Mouse (Mus musculus): Measurements from ENCODE around the gene P2ry12. TPM values are rescaled to one million over a fixed set of nuclear protein-coding genes. Genes with fewer than 3 reads are reported as not detected.
A peak's percentile ranks its signal among the peaks of the same experiment; 100 is the strongest.

Gene P2ry12
- polyA plus RNA-seq (2016; fragmentation: Nextera tagmentation; extraction: Ambion mirVana), result 0.06 and 0.40 TPM in 2 replicates

GRCm38 (mm10) chr3:59262704-59263103 is at the start of gene P2ry12:
P2ry12 (minus strand) TSS chr3:59262871.
- Histone ChIP-seq H3K4me1 (peaks cover 37% of the 10 kb centered on the region), H3K9me3 (replicated peaks) (no peaks in the 10 kb centered on the region), H3K27me3 (ENCODE audit: low read depth, poor library complexity, severe bottlenecking) (no peaks in the 10 kb centered on the region), H3K36me3 (no peaks in the 10 kb centered on the region), H3K27ac (no peak within 1 kb of the TSS), H3K4me3 (no peak within 1 kb of the TSS)
- no peak for DNase-seq (ENCODE audit: low spot score)
- 78% methylated on average over 7 of the region's 7 CpGs for WGBS

GRCm38 (mm10) chr3:59305518-59305917 is 42.8 kb upstream of the P2ry12 start:
- Histone ChIP-seq H3K36me3 (no peaks in the 10 kb centered on the region), H3K4me1 (no peaks in the 10 kb centered on the region), H3K9me3 (replicated peaks) (no peaks in the 10 kb centered on the region), H3K27me3 (ENCODE audit: low read depth, poor library complexity, severe bottlenecking) (no peaks in the 10 kb centered on the region), H3K4me3 (no peak overlapping the region), H3K27ac (no peak overlapping the region)
- no peak for DNase-seq (ENCODE audit: low spot score)
- WGBS, result 88% methylated on average over 2 of the region's 2 CpGs

GRCm38 (mm10) chr3:59304944-59305343 is 42.3 kb upstream of the P2ry12 start:
- H3K9me3 ChIP-seq (replicated peaks), result no peaks in the 10 kb centered on the region
- 98% methylated on average over 5 of the region's 5 CpGs for WGBS
- no peaks in the 10 kb centered on the region for H3K4me1 ChIP-seq
- no peak overlapping the region for H3K27ac ChIP-seq
- no peak for DNase-seq (ENCODE audit: low spot score)
- no peaks in the 10 kb centered on the region for H3K27me3 ChIP-seq (ENCODE audit: low read depth, poor library complexity, severe bottlenecking)
- no peaks in the 10 kb centered on the region for H3K36me3 ChIP-seq
- no peak overlapping the region for H3K4me3 ChIP-seq

DNA sequence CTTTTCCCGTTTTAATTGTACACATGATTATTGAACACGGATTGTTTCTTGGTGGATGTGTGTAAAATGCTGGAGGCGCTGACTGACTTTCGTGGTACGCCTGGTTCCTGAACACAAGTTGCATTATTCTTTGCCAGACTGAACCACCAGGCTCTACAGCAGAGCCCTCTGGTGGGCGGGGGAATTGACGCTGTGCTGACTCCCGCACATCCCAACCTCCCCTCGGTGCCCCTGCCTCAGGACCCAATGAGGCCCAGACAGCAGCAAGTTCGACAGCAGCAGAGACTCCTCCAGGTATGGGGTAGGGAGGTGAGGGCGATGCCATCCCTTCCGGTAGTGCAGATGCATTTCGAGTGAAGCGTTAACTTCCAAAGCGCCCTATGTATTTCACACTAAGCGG is 35.0 kb upstream of the P2ry12 start:
- DNase-seq (ENCODE audit: low spot score), result no peak
- Histone ChIP-seq H3K27me3 (ENCODE audit: low read depth, poor library complexity, severe bottlenecking) (no peaks in the 10 kb centered on the region), H3K9me3 (replicated peaks) (no peaks in the 10 kb centered on the region), H3K4me3 (no peak overlapping the region), H3K27ac (no peak overlapping the region), H3K4me1 (no peaks in the 10 kb centered on the region), H3K36me3 (no peaks in the 10 kb centered on the region)
- WGBS, result 85% methylated on average over 16 of the region's 16 CpGs

DNA sequence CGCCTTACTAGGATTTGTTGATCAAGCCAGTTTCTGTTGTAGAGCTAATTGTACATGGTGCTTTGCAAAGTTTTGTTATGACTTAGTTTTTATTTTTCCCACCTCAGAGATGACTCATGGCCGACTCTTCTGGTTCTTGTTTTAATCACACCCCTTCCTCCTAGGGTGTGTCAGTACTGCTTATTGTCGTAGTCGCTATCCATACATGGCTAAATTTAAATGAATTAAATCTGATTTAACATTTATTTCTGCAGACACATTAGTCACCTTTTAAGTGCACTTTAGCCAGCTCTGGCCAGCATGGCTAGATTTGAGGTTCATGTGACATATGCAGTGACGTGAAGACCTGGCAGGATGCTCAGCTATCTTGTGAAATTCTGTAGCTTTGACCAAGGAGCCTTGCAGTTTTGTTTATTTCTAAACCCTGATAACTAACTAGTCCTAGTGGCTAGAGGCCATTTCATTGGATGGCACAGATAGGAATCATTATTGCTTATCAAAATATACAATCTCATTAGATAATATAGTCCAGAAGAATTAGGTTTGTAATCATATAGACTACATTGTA is 34.0 kb upstream of the P2ry12 start:
- Histone ChIP-seq H3K4me1 (no peaks in the 10 kb centered on the region), H3K36me3 (no peaks in the 10 kb centered on the region), H3K9me3 (replicated peaks) (no peaks in the 10 kb centered on the region), H3K27ac (no peak overlapping the region), H3K4me3 (no peak overlapping the region), H3K27me3 (ENCODE audit: low read depth, poor library complexity, severe bottlenecking) (no peaks in the 10 kb centered on the region)
- no peak for DNase-seq (ENCODE audit: low spot score)
- WGBS, result 96% methylated on average over 5 of the region's 5 CpGs

GRCm38 (mm10) chr3:59295699-59296562 is 33.3 kb upstream of the P2ry12 start:
- H3K9me3 ChIP-seq (replicated peaks), result no peaks in the 10 kb centered on the region
- no peak overlapping the region for H3K27ac ChIP-seq
- WGBS, result 86% methylated on average over 16 of the region's 16 CpGs
- no peak for DNase-seq (ENCODE audit: low spot score)
- no peaks in the 10 kb centered on the region for H3K4me1 ChIP-seq
- no peaks in the 10 kb centered on the region for H3K27me3 ChIP-seq (ENCODE audit: low read depth, poor library complexity, severe bottlenecking)
- H3K4me3 ChIP-seq, result no peak overlapping the region
- H3K36me3 ChIP-seq, result no peaks in the 10 kb centered on the region

GRCm38 (mm10) chr3:59293437-59294199 is 30.9 kb upstream of the P2ry12 start:
- Histone ChIP-seq H3K36me3 (no peaks in the 10 kb centered on the region), H3K9me3 (replicated peaks) (no peaks in the 10 kb centered on the region), H3K4me3 (no peak overlapping the region), H3K4me1 (0 out of 2 replicates have a peak, but pooled peaks cover 3% of the 10 kb centered on the region), H3K27me3 (ENCODE audit: low read depth, poor library complexity, severe bottlenecking) (no peaks in the 10 kb centered on the region), H3K27ac (no peak overlapping the region)
- 77% methylated on average over 5 of the region's 5 CpGs for WGBS
- DNase-seq (ENCODE audit: low spot score), result no peak

GRCm38 (mm10) chr3:59290551-59290950 is 27.9 kb upstream of the P2ry12 start:
- no peak for DNase-seq (ENCODE audit: low spot score)

GRCm38 (mm10) chr3:59278620-59279019 is 15.9 kb upstream of the P2ry12 start:
- Histone ChIP-seq H3K36me3 (no peaks in the 10 kb centered on the region), H3K4me1 (peaks cover 21% of the 10 kb centered on the region), H3K4me3 (no peak overlapping the region), H3K27ac (peak overlapping the region; percentile 66; the same call in 1 of the 2 replicates), H3K27me3 (ENCODE audit: low read depth, poor library complexity, severe bottlenecking) (no peaks in the 10 kb centered on the region), H3K9me3 (replicated peaks) (no peaks in the 10 kb centered on the region)
- no peak for DNase-seq (ENCODE audit: low spot score)

More at GRCm38 (mm10) chr3:59290551-59290950, 27.9 kb upstream of the P2ry12 start:
- Histone ChIP-seq H3K27ac (no peak overlapping the region), H3K36me3 (no peaks in the 10 kb centered on the region), H3K4me1 (0 out of 2 replicates have a peak, but pooled peaks cover 3% of the 10 kb centered on the region), H3K27me3 (ENCODE audit: low read depth, poor library complexity, severe bottlenecking) (no peaks in the 10 kb centered on the region), H3K9me3 (replicated peaks) (no peaks in the 10 kb centered on the region), H3K4me3 (no peak overlapping the region)
- 80% methylated on average over 2 of the region's 2 CpGs for WGBS

DNA sequence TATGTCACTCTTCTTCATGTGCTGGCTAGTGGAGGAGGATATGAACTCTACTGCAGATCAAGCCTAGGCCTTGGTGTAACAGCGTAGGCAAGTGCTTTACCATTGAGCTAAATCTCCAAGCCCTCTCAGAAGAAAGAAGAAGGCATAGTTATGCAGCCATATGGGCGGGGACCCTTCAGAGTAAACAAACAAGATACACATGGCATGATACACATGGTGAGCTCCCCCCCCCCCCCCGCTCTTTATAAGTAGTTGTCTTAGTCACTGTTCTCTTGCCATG is 15.5 kb upstream of the P2ry12 start:
- Histone ChIP-seq H3K4me3 (no peak overlapping the region), H3K36me3 (no peaks in the 10 kb centered on the region), H3K27ac (peak overlapping the region; percentile 66), H3K4me1 (peaks cover 21% of the 10 kb centered on the region), H3K27me3 (ENCODE audit: low read depth, poor library complexity, severe bottlenecking) (no peaks in the 10 kb centered on the region), H3K9me3 (replicated peaks) (no peaks in the 10 kb centered on the region)
- 85% methylated on average over 3 of the region's 3 CpGs for WGBS
- DNase-seq (ENCODE audit: low spot score), result no peak

GRCm38 (mm10) chr3:59277502-59278253 is 15.0 kb upstream of the P2ry12 start:
- no peaks in the 10 kb centered on the region for H3K27me3 ChIP-seq (ENCODE audit: low read depth, poor library complexity, severe bottlenecking)

GRCm38 (mm10) chr3:59270811-59271210 is 8.1 kb upstream of the P2ry12 start:
- 86% methylated on average over 6 of the region's 6 CpGs for WGBS
- no peak overlapping the region for H3K4me3 ChIP-seq
- no peaks in the 10 kb centered on the region for H3K27me3 ChIP-seq (ENCODE audit: low read depth, poor library complexity, severe bottlenecking)
- H3K9me3 ChIP-seq (replicated peaks), result no peaks in the 10 kb centered on the region
- H3K27ac ChIP-seq, result no peak overlapping the region
- no peaks in the 10 kb centered on the region for H3K36me3 ChIP-seq
- no peak for DNase-seq (ENCODE audit: low spot score)
- H3K4me1 ChIP-seq, result peaks cover 10% of the 10 kb centered on the region

More at GRCm38 (mm10) chr3:59277502-59278253, 15.0 kb upstream of the P2ry12 start:
- Histone ChIP-seq H3K9me3 (replicated peaks) (no peaks in the 10 kb centered on the region), H3K4me3 (no peak overlapping the region), H3K36me3 (no peaks in the 10 kb centered on the region), H3K27ac (peak overlapping the region; percentile 66), H3K4me1 (peaks cover 21% of the 10 kb centered on the region)
- WGBS, result 24% methylated on average over 3 of the region's 3 CpGs
- DNase-seq (ENCODE audit: low spot score), result peak; percentile 34

Data from limb, embryonic 10.5 days (tissue).